Mouse (Mus musculus): ENCODE data around the gene Cog7.

- no peak for TF ChIP-seq CTCF (IDR thresholded peaks at IDR 0.05; ENCODE audit: control insufficient read depth, insufficient read depth, insufficient read length)
- no peak for TF ChIP-seq MYOG (IDR thresholded peaks at IDR 0.05; ENCODE audit: control insufficient read depth, extremely low read depth, insufficient read length)
These were observed 35.3 kb downstream of the Cog7 start for GRCm38 (mm10) chr7:121946196-121946595.

Measured in C2C12 (cell line).